Mouse (Mus musculus) adrenal gland, postnatal 36 days (tissue): ENCODE data around the gene Brinp2. TPM values are rescaled to one million over a fixed set of nuclear protein-coding genes. Genes with fewer than 3 reads are reported as not detected.
A peak's percentile ranks its signal among the peaks of the same experiment; 100 is the strongest.

Experiments used
- DNase-seq, 2 experiments: peaks; one replicate each; pipeline ENCODE4 v3.0.0; 2021; ENCODE audit warnings: mixed read lengths in 1 of 2
- total RNA-seq, 2 experiments: library from RNA; stranded (reverse); gene quantifications; 2 replicates each; pipeline ENCODE4 v1.2.3; 2021

Brinp2 gene
- total RNA-seq, 2 experiments from 2014 or later: 0.50 to 0.63 TPM

GRCm38 (mm10) chr1:158220148-158220547, 136.0 kb downstream of the Brinp2 start:
- DNase-seq: no peak

- DNase-seq: no peak
These were observed 137.4 kb downstream of the Brinp2 start for GRCm38 (mm10) chr1:158218750-158219149.

GRCm38 (mm10) chr1:158218294-158218693, 137.8 kb downstream of the Brinp2 start:
- DNase-seq: no peak

- DNase-seq: no peak
These were observed 140.5 kb downstream of the Brinp2 start for GRCm38 (mm10) chr1:158215581-158215980.

- peak; percentile 27 to 45 for DNase-seq
These were observed 141.4 kb downstream of the Brinp2 start for GRCm38 (mm10) chr1:158214743-158215142.

GRCm38 (mm10) chr1:158213736-158214135, 142.4 kb downstream of the Brinp2 start:
- DNase-seq: no peak

- no peak for DNase-seq
These were observed 148.5 kb downstream of the Brinp2 start for GRCm38 (mm10) chr1:158207620-158208019.

GRCm38 (mm10) chr1:158202932-158203331, 153.2 kb downstream of the Brinp2 start:
- DNase-seq: no peak

Other genes with a start within 250 kb of the Brinp2 start
- gene Astn1, start 5.9 kb upstream of the Brinp2 start, total RNA-seq: 1 to 10 TPM; 4.8 to 6.4 TPM